Mouse (Mus musculus): ENCODE measurements around the gene Galnt2.

The Galnt2 gene

DNA sequence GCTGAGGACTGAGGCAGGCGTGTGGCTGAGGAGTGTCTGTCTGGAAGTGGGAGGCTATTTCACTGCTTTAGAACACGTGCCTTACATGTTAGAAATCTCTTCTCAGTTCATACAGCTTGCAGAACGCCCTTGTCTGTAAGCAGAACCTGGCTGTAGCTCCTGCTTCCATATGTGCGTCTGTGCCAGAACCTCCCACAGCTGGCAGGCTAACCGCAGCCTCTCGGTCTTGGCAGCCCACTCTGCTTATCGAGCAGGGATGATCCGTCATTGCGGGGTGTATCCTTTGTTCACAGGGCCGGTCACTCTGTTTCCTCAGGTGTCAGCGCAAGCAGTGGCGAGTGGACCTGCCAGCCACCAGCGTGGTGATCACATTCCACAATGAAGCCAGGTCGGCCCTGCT lies 92.2 kb downstream of the Galnt2 start:
- peak; percentile 34 for DNase-seq (ENCODE audit: low spot score)

DNA sequence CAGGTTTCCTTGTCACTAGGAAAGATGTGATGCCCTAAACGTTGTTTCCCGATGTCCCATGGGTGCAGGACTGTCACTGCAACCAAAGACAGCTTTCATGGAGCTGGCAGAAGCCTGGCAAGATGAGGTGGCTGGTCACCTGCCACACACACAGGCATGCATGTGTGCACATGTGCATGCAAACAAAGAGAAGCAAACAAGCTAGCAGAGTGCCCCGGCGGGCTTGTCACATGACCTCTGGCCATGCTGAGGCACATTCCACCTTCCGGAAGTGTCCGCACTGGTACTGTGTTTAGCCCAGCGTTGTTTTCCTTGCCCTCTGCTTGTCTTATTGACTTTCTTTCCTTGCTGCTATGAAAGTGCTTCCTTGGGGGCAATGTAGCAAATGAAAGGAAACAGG lies 97.1 kb downstream of the Galnt2 start:
- DNase-seq (ENCODE audit: low spot score): no peak

DNA sequence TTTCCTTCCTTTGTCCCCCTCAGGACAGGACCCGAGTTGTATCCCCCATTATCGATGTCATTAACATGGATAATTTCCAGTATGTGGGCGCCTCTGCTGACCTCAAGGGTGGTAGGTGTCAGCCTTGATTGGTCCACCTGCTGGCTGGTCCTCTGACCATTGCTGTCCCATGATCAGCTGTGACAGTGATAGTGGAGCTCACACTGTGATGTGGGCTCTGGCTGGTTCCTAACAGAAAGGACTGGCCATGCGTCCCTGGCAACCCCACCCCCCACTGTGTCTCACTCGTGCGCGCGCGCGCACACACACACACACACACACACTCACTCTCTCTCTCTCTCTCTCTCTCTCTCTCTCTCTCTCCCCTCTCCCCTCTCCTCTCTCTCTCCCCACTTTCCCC lies 98.5 kb downstream of the Galnt2 start:
- no peak for DNase-seq (ENCODE audit: low spot score)

DNA sequence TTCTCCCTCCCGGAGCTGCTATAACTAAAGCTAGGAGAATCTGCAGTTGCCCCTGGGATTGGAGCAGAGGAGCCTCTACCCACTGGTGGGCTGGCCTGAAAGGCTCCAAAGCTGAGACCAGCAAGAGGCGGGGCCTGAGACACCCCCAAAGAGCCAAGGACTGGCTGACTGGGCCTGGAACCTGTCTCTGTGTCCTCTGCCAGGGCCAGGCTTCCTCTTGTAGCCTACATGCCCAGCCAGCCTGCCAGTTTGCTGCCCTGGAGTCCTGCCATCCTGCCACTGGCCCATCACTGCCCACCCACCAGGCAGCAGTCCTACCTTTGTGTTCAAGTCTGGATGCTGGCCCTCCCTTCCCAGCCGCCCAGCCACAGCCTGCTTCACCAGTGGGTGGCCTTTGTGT lies 99.2 kb downstream of the Galnt2 start:
- no peak for DNase-seq (ENCODE audit: low spot score)

DNA sequence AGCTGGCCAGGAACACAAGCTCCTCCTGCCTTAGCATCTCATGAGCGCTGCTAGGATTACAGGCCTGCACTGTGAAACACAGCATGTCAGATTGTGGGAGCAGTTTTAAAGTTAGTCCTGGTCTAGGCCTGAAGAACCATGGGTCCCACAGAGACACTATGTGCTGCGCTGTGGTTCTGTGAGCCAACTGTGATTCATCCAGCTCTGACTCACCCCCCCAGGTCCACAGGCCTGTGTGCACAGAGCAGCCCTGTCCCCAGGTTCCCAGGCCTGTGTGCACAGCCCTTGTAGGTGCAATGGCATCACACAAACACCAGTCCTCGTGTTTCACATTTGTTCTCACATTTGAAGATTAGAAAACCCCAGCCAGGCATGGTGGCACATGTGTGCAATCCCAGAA lies 99.9 kb downstream of the Galnt2 start:
- DNase-seq (ENCODE audit: low spot score): no peak

DNA sequence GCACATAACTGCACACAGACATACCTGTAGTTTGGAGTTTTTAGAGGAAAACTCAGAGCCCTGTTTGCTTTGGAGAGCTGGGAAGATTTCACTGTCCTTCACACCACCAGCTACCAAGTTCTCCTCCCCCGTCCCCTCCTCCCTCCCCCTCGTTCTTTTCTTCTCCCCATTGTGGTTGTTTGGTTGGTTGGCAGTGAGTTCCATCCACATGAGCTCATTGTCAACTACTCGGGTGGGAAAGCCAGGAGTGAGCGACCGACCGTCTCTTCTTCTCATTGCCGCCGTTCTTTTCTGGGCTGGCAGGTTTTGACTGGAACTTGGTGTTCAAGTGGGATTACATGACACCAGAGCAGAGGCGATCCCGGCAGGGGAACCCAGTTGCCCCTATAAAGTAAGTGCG lies 100.5 kb downstream of the Galnt2 start:
- no peak for DNase-seq (ENCODE audit: low spot score)

DNA sequence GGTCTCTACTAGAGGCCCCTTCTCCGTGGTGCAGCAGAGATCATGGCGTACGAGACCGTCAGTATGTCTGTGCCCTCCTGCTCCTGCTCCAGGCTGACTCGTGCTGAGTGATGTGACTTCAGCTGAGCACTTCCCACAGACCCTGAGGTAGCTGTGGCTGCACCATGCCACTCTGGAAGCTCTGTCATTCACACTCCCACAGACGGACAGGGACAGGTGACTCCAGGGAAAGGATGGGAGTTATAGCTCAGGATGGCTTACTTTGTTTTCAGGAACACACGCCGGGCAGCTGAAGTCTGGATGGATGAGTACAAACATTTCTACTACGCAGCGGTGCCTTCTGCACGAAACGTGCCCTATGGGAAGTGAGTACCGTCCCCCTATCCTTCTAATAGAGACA lies 105.1 kb downstream of the Galnt2 start:
- no peak for DNase-seq (ENCODE audit: low spot score)

DNA sequence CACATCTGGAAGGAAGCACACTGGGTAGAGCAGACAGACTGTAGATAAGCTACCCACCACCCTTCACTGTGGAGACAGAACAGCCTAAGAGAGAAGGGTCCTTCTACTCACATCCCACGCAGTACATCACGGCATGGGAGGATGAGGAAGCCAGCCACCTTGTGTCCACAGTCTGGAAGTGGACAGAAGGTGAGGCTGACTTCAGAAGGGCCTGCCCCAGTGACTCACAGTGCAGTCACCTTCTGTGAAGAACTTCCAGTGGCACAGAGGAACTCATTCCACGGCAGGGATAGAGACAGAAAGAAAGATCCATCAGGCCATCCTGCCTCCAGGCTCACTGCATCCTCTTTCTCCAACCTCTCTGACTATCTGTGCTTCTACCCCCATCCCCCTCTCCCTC lies 108.6 kb downstream of the Galnt2 start:
- DNase-seq (ENCODE audit: low spot score): no peak

DNA sequence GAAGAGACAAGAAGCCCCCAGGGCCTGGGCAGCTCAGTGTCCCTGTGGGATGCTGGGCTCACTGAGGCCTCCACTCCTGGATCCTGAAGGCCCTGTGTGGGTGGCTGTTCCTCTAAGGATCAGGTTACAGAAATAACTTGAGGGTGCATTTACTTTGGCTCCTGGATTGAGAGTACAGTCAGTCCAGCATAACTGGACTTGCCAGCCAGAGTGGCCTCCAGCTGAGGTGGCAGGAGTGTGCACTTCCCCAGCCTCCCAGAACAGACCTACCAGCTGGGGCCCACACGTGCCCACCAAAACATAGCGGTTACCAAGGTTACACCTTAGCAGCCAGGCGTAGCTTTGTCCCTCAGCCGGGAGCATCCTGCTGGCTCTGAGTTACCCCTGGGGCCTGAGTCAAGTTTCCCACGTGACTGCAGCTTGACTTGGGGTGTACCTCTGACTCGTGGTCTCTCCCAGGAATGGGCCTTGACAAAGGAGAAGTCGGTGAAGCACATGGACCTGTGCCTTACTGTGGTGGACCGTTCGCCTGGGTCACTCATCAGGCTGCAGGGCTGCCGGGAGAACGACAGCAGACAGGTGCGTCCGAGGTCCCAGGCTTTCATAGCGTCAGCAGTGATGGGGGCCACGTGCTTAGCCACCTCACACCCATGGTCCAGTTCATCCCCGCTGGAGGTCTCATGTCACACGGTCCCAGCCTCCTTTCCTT lies 109.3 kb downstream of the Galnt2 start:
- no peak for DNase-seq (ENCODE audit: low spot score)

DNA sequence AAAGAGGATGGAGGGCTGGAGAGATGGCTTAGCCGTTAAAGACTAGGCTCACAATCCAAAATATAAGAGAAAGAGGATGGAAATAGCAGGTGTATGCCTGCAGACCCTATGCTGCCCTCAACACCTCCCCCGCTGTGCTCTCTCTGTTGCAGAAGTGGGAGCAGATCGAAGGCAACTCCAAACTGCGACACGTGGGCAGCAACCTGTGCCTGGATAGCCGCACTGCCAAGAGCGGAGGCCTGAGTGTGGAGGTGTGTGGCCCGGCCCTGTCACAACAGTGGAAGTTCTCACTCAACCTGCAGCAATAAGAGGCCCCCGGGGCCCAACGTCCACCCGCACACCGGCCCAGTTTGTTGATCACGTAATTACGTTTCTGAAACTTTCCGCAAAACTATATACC lies 112.0 kb downstream of the Galnt2 start:
- no peak for DNase-seq (ENCODE audit: low spot score)

DNA sequence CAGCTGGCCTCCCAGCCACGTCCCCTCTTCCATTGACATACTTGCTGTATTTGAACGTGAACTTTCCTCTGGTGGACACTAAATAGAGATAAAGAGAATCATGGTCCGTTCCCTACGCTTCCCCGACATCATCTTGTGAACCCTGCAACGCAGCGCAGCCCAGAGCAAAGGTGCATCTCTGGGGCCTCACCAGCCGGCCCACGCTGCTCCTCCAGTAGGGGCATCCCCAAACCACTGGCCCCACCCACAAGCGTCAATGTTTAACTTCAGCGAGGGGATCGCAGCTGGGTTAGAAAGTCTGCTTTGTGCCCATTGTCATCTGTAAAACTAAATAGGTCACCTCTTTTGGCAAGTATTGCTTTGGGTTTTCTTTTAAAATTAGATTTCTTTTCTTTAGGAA lies 112.8 kb downstream of the Galnt2 start:
- DNase-seq (ENCODE audit: low spot score): no peak

DNA sequence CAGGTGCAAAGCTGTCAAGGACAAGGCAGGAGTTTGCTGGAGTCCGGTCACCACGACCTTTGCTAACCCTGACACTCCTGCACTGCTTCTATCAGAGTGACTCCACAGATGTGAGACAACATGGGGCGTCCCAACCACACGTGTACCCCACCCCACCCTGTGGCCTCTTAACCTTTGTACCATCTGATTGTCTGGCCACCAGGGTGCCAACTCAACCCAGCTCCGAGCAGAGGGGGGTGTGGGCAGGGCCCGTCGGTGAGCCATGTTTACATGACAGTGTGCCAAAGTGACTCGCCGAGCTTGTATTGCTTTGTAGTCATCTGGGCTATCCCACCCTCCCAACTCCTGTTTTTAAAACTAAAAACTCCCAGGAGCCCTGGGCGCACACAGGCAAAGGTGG lies 113.9 kb downstream of the Galnt2 start:
- no peak for DNase-seq (ENCODE audit: low spot score)

DNA sequence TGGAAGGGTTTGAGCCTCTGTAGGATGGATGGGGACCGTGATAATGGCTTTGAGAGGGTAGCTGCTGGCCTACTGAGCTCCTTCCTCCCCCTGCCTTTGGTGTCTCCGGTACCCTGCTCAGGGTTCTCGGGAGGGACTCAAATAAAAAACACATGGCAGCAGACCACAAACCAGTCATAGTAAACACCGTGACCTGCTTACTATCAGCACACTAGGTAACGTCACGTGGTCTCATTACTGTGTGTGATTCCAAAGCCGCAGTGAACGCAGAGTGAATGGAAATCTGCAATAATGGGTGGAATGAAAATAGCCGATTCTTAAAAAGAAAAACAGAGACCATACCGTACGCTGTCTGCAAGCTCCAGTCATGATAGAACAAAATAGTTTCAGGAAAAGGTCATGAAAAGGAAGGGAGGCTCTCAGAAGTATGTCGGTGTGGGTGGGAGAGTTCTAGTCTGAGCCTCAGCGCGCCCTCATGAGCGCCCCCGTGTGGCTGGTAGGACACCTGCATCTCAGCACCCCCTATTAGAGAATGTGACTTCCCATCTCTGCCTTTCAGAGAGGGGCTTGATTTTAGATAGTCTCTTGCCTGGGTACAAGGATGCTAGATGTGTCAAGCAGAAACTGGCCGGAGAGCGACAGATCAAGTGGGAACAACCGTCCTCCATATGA lies 115.8 kb downstream of the Galnt2 start:
- DNase-seq (ENCODE audit: low spot score): peak; percentile 59

DNA sequence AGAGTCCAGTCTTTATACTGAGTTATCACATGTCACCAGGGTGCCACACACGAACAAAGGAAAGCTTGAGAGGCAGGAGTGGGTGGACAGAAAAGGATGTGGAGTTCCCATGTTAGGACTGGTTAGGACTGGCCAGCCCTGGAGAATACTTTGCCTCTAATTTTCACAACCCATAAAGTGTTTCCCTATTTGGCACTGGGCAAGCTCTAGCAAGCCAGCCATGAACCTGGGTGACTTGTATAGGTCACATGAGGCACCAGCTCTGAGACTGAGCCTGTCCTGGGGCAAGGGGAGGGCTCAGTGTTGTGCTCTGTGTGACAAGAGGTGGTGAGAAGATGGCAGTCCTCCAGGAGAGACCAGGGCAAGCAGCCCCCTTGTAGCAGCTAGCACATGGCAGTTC lies 116.9 kb downstream of the Galnt2 start:
- no peak for DNase-seq (ENCODE audit: low spot score)

DNA sequence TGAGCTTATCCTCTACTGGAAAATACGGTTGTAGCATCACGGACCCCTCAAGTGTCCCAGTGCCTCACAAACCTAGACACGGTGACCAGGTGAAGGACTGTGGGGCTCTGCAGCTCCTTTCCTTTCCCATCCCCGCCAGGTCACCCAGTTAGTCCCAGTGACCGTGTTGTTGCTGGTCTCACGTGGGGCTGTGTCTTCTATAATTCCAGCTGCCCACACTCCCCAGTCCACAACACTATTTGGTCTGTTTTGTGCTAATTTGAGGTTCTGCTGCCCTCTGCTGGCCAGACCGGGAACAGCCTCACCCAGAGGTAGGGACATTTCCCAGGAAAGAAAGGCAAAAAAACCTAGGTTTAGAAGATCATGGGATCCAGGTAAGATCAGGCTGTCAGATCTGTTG lies 118.5 kb downstream of the Galnt2 start:
- DNase-seq (ENCODE audit: low spot score): peak; percentile 85

DNA sequence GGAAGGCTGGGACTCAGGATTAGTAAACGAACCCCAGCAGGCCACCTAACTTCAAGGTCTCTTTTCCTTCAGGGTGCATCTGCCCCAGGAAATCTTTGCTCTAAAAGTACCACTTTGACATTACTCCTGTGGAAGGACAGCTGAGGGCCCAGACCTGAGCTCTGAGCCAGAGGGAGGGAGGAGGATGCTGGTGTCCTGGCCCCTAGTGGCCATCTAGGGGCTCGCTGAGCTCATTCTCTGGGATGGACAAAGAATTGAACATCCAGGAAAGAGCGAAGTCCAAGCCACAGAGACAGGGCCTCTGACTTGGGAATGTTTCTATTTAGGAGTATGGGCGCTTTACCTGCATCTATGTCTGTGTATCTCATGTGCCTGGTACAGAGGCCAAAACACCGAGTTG lies 120.4 kb downstream of the Galnt2 start:
- no peak for DNase-seq (ENCODE audit: low spot score)

DNA sequence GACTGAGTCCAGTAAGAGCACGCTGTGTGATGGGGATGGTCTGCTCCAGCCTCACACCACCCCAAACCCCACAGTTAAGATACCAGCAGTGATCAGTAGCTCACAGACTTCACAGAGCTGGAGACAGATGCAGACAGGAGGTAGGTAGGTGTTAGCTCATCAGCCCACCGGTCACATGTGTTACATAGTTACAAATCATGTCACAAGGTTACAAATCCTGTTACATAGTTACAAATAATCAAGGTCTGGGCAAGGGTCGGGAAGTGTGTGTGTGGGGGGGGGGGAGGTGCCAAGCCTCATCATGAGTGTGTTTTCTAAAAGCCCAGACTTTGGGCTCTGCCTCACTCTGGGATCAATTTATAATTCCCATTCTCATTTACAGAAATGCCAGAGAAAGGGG lies 129.7 kb downstream of the Galnt2 start:
- DNase-seq (ENCODE audit: low spot score): no peak

DNA sequence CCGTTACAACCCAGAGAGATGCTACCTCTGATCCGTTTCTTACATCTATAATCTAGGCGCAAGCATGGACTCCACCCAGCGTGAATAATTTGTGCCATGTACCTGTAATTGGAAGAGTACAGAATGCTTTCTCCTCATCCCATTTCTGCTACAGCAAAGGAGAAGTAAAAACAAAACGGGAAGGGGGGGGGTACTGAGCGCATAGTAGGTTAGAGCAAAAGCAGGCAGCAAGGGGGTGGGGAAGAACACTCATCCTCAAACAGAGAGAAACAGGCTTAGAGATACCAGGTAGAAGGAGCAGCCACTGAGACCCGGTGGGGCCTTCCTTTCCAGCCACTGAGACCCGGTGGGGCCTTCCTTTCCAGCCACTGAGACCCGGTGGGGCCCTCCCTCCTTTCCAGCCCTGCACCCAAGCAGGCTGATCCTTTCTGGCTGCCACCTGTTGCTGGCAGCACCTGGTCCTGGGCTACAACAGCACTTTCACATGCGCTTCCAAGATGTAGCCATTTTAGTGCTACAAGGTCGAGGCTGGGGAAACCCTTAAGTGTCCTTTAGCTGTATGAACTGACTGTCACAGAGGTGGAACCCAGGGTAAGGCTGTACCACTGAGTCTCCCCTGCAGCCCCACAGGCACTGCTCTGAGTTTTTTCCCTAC lies 130.7 kb downstream of the Galnt2 start:
- no peak for DNase-seq (ENCODE audit: low spot score)

DNA sequence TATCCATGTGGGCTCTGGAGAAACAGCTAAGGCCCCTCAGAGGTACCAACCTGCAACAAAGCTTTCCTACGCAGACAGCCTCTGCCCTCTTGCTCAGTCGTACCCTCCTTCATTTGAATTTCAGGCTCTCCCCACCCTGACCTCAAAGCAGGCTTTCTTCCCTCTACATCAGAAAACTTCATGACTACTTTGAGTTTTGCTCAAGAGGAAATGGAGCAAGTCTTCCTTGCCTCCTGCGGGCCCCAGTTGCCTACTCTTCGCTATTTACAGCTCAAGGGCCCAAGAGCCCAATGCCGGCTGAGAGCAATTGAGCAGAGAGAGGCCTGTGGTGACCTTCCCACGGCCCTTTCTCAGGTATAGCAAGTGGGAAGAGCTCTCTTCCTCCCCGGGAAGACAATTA lies 131.4 kb downstream of the Galnt2 start:
- no peak for DNase-seq (ENCODE audit: low spot score)

DNA sequence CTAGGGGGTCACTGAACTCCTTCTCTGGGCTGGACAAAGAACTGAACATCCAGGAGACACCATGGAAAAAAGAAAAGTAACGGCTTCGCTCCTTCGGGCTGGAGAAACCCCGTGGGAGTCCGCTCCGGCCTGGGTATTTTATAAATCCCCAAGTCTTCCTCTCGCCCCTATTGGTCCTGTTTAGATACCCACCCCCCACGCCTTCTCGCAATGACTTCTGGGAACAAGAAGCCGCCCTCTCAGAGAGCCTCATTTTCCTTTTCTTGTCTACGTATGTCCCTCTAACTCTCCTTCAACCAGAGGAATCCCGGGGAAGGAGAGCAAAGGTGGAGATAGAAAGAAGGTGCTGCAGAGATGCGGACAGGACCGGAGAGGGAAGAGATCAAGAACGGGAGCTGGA lies 132.1 kb downstream of the Galnt2 start:
- DNase-seq (ENCODE audit: low spot score): no peak

DNA sequence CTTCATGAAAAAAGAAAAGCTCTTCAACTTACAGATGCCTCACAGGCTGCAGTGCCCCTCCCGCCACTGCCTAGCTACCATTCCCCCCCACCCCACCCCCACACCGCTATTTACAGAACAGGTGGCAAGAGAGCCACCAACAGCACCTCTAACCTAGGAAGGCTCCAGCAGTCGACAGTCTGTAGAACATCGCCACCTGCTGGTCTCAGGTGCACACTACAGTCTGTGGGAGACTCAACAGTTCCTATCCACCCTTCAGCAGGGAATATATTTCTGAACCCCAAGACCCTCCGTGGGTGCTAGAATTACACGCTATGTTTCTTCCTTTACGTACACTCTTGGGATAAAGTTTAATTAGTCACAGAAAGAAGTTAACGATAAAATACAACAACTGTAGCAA lies 137.0 kb downstream of the Galnt2 start:
- DNase-seq (ENCODE audit: low spot score): peak; percentile 57

DNA sequence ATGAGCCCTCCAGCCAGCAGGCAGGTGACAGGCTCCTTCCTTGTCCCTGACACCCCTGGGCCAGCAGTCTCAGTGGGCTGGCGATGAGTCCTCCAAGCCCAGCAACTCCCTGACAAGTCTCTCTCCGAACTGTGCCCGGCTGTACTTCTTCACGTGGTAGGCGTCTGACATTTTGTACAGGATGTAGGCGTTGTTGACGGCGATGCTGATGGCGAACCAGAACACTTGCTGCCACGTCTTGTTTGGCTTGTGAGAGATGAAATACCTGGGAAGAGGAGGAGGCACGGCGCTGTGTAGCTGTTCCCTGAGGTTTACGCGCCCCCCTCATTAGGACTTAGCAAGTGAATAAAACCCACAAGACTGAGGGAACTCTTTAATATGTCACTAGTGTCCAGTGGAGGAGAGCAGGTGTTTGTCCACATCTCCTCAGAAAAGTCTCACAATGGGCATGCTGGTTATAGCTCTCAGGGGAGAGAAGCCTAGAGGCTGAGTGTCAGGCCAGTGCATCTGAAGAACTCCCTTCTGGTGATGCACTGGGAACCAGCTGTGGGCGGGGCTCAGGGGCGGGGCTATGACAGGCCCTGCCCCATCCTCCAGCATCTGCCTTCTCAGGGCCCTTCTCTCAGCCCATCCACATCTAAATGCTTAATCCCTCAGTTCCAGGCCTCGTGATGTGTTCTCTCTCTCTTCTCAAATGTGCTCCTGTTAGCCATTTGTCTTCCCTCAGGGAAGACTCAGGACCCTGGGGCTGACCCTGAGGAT lies 139.4 kb downstream of the Galnt2 start:
- DNase-seq (ENCODE audit: low spot score): no peak
